Mouse (Mus musculus) heart, adult 2 months (tissue): ENCODE results near the gene Pigu.

Experiments
- CTCF ChIP-seq: fragments of 200-600 bp; IDR thresholded peaks from 2 replicates; pipeline ENCODE4 v1.8.1; 2022; ENCODE audit warnings: antibody characterized with exemption, mild to moderate bottlenecking, moderate library complexity
- EP300 ChIP-seq: fragments of 200-500 bp; IDR thresholded peaks from 2 replicates; pipeline ENCODE4 v1.6.1; 2011; ENCODE audit warnings: low read depth, low read length, control low read depth; ENCODE audit not compliant: insufficient read depth

DNA sequence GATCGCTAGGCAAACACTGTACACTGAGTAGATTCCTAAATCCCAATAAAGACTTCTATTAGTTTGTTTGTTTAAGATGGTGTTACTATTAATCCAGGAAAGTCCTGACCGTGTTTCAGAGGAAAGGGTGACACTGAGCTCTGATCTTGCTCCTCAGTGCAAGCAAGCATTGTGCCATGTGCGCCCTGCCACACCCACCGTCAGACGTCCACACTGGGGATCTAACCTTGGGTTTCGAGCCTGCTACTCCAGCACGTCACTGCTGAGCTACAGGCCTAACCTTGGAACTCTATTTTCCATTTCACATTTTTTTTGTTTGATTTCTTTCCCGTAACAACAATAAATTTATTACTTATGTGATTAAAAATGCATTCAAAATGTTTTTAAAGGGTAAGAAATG, 67.2 kb downstream of the Pigu start:
- TF ChIP-seq EP300, result no peak
- TF ChIP-seq CTCF, result no peak
